Mouse (Mus musculus): Measurements from ENCODE around the gene Gli2.

The Gli2 gene

DNA sequence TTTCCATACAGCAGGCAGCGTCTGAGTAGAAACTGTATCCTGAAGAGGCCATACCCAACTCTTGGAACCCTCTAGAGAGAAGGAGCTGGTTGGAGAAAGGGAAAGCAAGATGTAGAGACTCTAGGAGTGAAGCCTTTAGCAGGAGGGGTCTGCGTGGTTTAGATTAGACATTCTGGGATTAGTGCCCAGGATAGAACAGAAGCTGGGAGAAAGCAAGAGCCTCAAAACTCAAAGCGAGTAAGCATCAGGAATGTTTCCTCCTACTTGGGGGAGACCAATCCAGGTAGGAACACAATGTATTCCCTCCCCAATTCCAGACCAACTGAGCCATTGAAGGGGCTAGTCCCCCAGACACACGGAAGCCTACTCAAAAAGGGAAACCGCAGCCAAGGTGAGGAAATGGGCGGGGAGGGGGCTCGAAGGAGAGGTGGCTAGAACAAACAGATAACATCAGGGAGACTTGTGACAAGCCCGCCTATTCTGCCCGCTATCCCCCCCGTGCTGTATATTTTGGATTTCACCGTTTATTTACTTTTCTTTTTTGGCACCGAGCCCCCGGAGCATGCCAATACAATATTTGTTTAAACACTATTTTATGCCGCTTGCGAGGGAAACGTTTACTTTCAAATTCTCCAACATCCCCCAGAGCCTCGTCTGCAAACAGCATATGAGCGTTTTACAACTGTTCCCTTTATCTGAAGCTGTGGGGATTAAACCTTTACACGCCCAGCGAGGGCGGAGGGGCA, 2.1 kb downstream of the Gli2 start:
- DNase-seq, result peak in 1 of 2 experiments; percentile 11

- peak in 1 of 2 experiments; percentile 10 for DNase-seq
Measured at GRCm38 (mm10) chr1:119049812-119050615, 3.4 kb downstream of the Gli2 start.

DNA sequence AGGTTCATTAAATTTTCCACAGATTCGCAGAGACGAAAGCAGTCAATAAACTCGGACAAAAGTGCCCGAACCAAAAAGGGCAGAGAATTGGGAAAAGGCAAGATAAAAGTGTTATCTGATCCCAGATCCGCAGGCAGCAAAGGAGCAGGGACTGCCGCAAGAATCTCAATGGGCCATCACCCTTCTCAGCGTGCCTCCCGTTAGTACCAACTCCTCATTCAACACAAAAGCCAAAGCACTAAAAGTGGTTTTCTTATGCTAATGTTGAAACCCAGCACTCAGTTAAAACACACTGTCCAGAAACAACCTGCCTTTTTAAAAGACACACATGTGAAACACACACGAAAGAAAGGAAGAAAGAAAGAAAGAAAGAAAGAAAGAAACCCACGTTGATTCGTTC, 4.4 kb downstream of the Gli2 start:
- DNase-seq, result no peak

GRCm38 (mm10) chr1:119048547-119048946, 4.9 kb downstream of the Gli2 start:
- DNase-seq, result peak in 1 of 2 experiments; percentile 23

DNA sequence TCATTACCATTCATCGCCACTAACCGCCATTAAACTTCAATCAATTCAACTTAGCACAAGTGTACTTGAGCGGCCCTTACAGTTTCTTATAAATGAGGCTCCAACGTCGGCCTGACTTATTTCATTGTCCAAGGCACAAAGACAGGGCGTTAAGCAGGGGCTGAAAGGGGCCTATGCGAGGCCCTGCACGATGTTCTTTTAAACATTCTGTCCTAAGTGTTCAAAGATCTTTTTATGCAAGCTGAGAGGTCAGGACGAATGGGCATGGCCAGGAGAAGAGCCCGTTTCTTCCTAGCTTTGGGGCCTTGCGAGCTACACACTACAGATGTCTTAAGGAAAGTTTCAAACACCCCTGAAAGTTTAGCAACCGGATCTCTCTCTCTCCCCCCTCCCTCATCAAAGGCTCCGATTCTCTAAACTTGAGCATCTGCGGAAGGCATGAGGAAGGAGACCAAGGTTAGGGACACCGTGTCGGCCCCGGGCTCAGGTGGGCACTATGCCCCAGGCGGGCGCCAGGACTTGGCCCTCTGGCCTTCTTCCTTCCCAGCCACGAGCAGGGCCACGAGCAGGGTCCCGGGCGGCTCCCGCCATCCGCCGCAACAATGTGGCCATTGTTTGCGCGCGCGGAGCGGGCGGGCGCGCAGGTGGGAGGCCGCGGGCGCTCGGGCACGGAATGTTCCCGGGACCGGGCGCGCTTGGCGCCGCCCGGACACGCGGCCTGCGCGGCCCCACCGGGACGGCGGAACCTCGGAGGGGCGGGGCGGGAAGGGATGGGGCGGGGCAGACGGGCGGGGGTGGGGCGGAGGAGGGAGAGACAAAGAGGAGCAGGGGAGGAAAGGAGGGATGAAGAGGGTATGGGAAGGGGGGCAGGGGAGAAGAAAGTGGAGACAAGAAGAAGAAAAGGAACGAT, 5.7 kb downstream of the Gli2 start:
- DNase-seq, result peak; percentile 39 to 42

GRCm38 (mm10) chr1:119038436-119038835, 15.0 kb downstream of the Gli2 start:
- no peak for DNase-seq

DNA sequence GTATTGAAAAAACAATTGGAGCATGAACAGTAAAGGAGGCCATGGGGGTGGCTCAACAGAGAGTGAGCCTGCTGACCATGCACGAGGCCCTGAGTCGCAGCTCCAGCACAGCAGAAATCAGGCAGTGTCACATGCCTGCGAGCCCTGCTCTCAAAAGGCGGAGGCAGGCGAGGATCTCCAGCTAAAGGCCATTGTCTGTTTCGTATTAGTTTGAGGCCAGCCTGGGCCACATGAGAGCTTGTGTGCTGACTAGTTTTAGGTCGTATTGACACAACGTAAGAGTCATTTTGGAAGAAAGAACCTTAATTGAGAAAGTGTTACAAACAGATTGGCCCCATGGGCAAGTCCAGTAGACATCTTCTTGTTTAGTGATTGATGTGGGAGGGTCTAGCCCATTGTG, 17.5 kb downstream of the Gli2 start:
- DNase-seq, result no peak

- DNase-seq, result no peak
Measured at GRCm38 (mm10) chr1:119035301-119035700, 18.1 kb downstream of the Gli2 start.

- DNase-seq, result no peak
Measured at GRCm38 (mm10) chr1:119034163-119034705, 19.2 kb downstream of the Gli2 start.

GRCm38 (mm10) chr1:119033450-119034162, 19.8 kb downstream of the Gli2 start:
- DNase-seq, result no peak

- no peak for DNase-seq
Measured at GRCm38 (mm10) chr1:119031185-119031584, 22.2 kb downstream of the Gli2 start.

DNA sequence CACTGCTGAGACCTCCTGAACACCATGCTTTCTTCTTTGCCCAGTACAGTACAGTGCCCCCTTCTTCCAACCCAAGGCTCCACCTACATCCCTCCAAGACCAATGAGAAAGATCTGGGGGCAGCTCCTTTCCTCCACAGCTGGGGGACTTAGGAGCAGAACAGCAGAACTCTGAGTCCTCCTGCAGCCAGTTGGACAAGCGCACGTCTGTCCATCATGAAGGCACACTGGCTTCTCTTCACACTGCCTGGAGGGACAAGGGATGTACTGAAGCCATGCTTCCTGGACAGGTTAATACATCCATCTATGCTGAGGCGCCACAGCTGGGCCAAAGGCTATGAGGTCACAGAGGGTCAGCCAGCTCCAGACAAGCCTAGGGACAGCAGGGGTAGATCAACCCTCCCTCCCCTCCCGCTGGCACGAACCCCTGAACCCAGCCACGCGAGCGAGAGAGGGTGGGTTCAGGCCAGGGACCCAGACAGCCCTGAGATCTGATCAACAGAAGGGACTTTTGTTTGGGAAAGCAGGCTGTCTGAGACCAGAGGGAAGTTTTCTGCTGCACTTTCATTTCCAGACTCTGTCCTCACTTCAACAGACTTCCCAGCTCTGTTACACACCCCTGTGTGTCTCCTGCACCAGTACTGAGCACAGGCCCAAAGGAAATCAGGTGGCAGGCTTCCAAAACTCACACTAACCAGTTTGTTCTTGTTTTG, 27.6 kb downstream of the Gli2 start:
- no peak for DNase-seq

DNA sequence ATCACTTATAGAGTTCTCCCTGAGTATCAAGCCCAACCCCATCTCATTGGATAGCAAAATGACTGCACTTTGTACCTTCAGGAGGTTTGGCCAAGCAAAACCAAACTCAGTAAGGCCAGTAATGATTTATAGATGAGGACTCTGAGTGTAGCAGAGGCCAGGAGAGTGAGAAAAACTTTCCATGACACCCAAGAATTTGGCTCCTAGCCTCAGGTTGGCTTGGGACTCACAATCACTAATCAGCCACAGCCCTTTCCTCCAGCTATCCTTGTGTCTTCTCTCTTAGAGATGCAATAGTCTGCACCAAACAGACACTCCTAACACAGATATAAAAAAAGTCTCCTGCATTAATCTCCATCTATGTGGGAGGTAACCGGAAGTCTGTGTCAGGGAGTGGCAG, 31.1 kb downstream of the Gli2 start:
- DNase-seq, result no peak

DNA sequence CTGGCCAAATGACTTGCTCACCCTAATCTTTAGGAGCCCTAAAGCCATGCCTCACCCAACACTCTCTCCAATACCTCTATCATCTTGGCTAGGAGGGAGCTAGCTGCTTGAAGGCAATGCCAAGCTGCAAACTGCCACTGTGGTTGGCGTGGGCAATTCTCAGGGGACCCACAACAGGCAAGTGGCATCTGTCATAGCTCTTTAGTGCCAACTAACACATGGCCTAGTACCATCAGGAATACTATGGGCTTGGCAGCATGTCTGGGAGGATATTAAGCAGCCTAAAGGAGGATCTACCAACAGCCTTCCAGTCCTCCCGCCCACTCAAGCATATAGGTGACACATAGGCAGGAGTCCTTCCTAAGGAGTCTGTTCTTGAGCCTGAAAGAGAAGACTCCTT, 33.3 kb downstream of the Gli2 start:
- peak; percentile 66 to 72 for DNase-seq

DNA sequence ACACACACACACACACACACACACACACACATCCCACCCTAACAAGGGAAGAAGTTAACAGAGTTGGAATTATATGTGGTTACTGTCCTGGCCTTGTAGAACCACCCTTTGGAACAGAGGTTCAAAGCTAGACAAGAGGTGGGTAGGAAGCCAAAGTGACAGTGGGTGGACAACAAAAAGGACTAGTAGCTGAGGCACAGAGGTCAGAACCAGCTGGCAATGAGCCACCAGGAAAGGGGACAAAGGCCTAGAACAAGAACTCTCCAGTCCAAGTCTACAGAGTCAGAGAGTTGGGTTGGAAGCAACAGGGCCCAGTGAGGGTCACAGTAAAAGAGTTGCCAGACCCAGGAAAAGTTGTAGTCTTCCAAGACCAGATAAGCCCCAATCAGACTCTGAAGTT, 34.4 kb downstream of the Gli2 start:
- no peak for DNase-seq

- no peak for DNase-seq
Measured at GRCm38 (mm10) chr1:119016866-119017265, 36.6 kb downstream of the Gli2 start.

- DNase-seq, result peak; percentile 87 to 90
Measured at GRCm38 (mm10) chr1:119015108-119015507, 38.3 kb downstream of the Gli2 start.

DNA sequence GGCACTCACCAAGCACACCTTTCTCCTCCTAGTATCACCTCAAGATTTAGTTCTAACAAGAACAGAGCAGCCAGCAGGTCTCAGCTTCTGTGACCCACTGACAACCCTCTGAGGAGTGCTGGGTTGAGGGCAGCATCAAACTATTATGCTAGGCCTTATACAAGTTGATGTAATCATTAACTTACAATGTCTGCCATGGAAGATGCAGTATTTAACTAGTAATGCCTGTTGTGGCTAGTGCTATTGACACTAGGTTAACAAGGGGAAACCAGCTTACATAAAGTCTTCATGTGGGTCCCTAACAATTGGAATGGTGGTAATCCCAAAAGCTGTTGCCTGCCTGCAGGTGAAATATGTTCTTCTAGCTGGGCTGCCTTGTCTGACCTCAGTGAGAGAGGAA, 44.5 kb downstream of the Gli2 start:
- DNase-seq, result no peak

- no peak for DNase-seq
Measured at GRCm38 (mm10) chr1:119003852-119004398, 49.5 kb downstream of the Gli2 start.

DNA sequence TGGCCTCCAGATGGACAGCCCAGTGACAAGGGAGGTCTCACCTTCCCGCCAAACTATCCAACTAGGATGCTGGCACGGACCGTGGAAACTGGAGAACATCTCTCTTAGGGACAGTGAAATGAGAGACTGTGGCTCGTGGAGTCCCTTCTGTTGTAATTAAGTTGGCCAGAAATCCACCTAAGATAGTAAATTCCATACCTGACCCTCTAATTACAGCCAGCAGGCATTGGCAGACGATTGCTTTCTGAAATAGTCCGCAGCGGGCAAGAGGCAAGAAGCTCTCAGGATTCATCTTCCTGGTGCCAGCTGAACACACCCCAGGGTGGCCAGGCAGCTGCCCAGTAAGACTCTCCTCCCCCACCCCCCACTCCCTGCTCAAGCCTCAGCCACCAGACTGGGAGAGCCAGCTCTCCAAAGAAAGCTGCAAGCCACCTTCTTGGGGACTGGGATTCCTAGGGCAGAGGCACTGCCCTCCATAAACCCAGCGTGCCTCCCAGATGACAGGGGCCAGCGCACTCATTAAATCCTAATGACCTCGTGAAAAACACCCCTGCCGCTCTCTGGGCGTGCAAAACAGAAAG, 51.9 kb downstream of the Gli2 start:
- DNase-seq, result peak; percentile 78 to 88
